Mouse (Mus musculus): ENCODE results near the gene Grtp1. TPM values are rescaled to one million over a fixed set of nuclear protein-coding genes. Genes with fewer than 3 reads are reported as not detected.

Grtp1 gene
- 2.5 TPM for polyA plus RNA-seq (2017; shearing (Covaris generic))

GRCm38 (mm10) chr8:13200301-13201012 lies at the start of gene Grtp1:
Gene Grtp1 (minus strand): TSS chr8:13200620.

DNA sequence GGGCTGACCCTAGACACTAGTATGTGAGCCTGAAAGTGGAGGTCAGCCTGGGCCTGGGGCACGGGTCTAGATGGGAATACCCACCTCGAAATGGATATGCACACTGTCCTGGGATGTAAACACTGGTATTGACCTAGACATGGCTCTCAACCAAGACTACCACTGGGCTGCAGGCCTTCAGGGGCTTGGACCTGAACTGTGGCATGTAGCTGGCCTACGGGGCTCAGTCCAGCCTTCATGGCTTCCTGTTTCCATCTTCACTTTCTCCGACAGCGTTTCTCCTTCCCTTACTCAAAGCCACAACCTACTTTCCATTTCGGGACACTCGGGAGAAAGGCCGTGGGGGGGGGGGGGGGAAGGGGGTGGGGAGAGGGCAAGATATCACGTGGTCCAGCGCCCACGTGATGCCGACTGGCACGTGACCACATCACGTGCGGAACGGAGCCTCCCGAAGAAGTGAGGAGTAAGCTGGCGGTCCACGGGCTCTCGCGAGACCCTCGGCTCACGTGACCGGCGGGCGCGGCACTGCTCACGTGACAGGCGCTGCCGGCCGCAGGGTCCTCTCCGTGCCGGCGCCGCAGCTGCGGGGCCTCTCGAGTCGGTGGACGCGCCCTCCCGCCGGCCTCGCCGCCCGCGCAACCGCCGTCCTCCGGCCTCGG lies 41.6 kb downstream of the Grtp1 start, which contains the start of gene Lamp1:
Lamp1 (plus strand) TSS at position 444 of the 659 bp plus-strand sequence.

Other genes starting within 250 kb of the Grtp1 start
- gene F7, start 174.6 kb downstream of the Grtp1 start, polyA plus RNA-seq (2017; shearing (Covaris generic)) = not detected
- not detected for gene F10, start 163.3 kb downstream of the Grtp1 start, polyA plus RNA-seq (2017; shearing (Covaris generic))
- gene Proz, start 139.7 kb downstream of the Grtp1 start, polyA plus RNA-seq (2017; shearing (Covaris generic)) = 3.4 TPM
- 45.5 TPM for gene Pcid2, start 95.2 kb downstream of the Grtp1 start, polyA plus RNA-seq (2017; shearing (Covaris generic))
- gene Cul4a, start 95.0 kb downstream of the Grtp1 start, polyA plus RNA-seq (2017; shearing (Covaris generic)) = 32.1 TPM
- 9.1 TPM for gene Lamp1, start 41.5 kb downstream of the Grtp1 start, polyA plus RNA-seq (2017; shearing (Covaris generic))
- gene Adprhl1, start 53.5 kb upstream of the Grtp1 start, polyA plus RNA-seq (2017; shearing (Covaris generic)) = not detected
- gene Dcun1d2, start 87.5 kb upstream of the Grtp1 start, polyA plus RNA-seq (2017; shearing (Covaris generic)) = 39.7 TPM
- 36.7 TPM for gene Tmco3, start 87.6 kb upstream of the Grtp1 start, polyA plus RNA-seq (2017; shearing (Covaris generic))
- 45.8 TPM for gene Tfdp1, start 138.1 kb upstream of the Grtp1 start, polyA plus RNA-seq (2017; shearing (Covaris generic))
- not detected for gene Atp4b, start 196.2 kb upstream of the Grtp1 start, polyA plus RNA-seq (2017; shearing (Covaris generic))
- gene Grk1, start 204.5 kb upstream of the Grtp1 start, polyA plus RNA-seq (2017; shearing (Covaris generic)) = not detected
- not detected for gene Tmem255b, start 234.6 kb upstream of the Grtp1 start, polyA plus RNA-seq (2017; shearing (Covaris generic))